Mouse (Mus musculus) cerebellum, adult 2 months (tissue): ENCODE measurements around the gene Dnah14.

Source experiments
- CTCF ChIP-seq: fragments of 200-500 bp; IDR thresholded peaks from 2 replicates; pipeline ENCODE4 v1.5.1; 2011; ENCODE audit warnings: low read depth, mild to moderate bottlenecking, control low read depth, low read length, moderate library complexity, borderline replicate concordance; ENCODE audit not compliant: insufficient read depth
- POLR2A ChIP-seq: fragments of 200-500 bp; IDR thresholded peaks from 2 replicates; pipeline ENCODE4 v1.6.1; 2011; ENCODE audit warnings: low read length, control low read depth, borderline replicate concordance; ENCODE audit not compliant: insufficient read depth

DNA sequence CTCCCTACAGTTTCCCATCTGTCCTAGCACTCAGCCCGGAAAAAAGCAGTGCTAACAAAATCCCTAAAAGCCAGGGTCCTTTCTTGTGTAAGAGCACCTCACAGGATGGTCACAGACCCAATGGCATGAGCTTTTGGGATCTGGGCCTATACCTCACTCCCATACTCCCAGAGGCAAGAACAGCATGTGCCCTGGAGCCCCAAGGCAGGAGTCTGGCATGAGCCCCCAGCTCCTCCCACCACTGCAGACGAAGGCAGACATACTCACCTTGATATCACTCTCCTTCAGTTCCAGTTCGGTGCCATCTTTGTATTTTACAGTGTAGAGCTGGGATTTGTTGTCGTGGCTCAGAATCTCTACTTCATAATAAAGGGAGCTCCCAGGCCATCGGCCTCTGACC is 261.8 kb downstream of the Dnah14 start:
- TF ChIP-seq CTCF (no peak), POLR2A (no peak)
